Mouse (Mus musculus) C2C12 (cell line): ENCODE measurements around the gene Defb29. TPM values are rescaled to one million over a fixed set of nuclear protein-coding genes. Genes with fewer than 3 reads are reported as not detected.

ENCODE experiments used
- H3K27me3 ChIP-seq: one replicate; pipeline ENCODE4 v1.6.1; 2011; ENCODE audit not compliant: control insufficient read depth, insufficient read depth, insufficient read length
- H3K36me3 ChIP-seq: one replicate; pipeline ENCODE4 v1.6.1; 2011; ENCODE audit not compliant: control insufficient read depth, insufficient read depth
- H3K4me3 ChIP-seq: one replicate; pipeline ENCODE4 v1.5.1; 2011; ENCODE audit warnings: mild to moderate bottlenecking, control low read depth; ENCODE audit not compliant: poor library complexity, insufficient read depth, severe bottlenecking
- H3K79me2 ChIP-seq: one replicate; pipeline ENCODE4 v1.6.1; 2011; ENCODE audit not compliant: control insufficient read depth, insufficient read depth
- H3K79me3 ChIP-seq: one replicate; pipeline ENCODE4 v1.6.1; 2011; ENCODE audit warnings: low read depth, control low read depth
- H3ac ChIP-seq: one replicate; pipeline ENCODE3; 2011; ENCODE audit warnings: low read depth; ENCODE audit not compliant: control insufficient read depth, insufficient read length
- CEBPB ChIP-seq: IDR thresholded peaks from one replicate; pipeline ENCODE4 v1.6.1; 2011; ENCODE audit warnings: low read depth, mild to moderate bottlenecking, control low read depth, moderate library complexity
- CTCF ChIP-seq: IDR thresholded peaks from one replicate; pipeline ENCODE4 v1.5.1; 2011; ENCODE audit not compliant: control insufficient read depth, insufficient read depth, insufficient read length
- FOSL1 ChIP-seq: IDR thresholded peaks from one replicate; pipeline ENCODE4 v1.8.0; 2011; ENCODE audit warnings: mild to moderate bottlenecking, low read length; ENCODE audit not compliant: poor library complexity, insufficient read depth, severe bottlenecking
- MAX ChIP-seq: IDR thresholded peaks from one replicate; pipeline ENCODE4 v1.6.1; 2011; ENCODE audit warnings: mild to moderate bottlenecking, control low read depth
- MYOD1 ChIP-seq: IDR thresholded peaks from one replicate; pipeline ENCODE4 v1.6.1; 2011; ENCODE audit warnings: low read depth; ENCODE audit not compliant: control insufficient read depth, insufficient read length
- MYOG ChIP-seq: IDR thresholded peaks from one replicate; pipeline ENCODE4 v1.6.1; 2011; ENCODE audit not compliant: control insufficient read depth, insufficient read length; ENCODE audit errors: extremely low read depth
- USF1 ChIP-seq: IDR thresholded peaks from one replicate; pipeline ENCODE4 v1.6.1; 2011; ENCODE audit warnings: low read depth, mild to moderate bottlenecking, control low read depth, moderate library complexity
- polyA plus RNA-seq: library from polyadenylated mRNA; unstranded; fragments of >200 nt; fragmentation: generic; extraction: Trizol; gene quantifications from one replicate; pipeline ENCODE4 v1.2.1, GENCODE M21; 2012; ENCODE audit warnings: missing spikeins

The Defb29 gene
- polyA plus RNA-seq, 1 experiment, result not detected

GRCm38 (mm10) chr2:152556655-152557054 is 16.8 kb upstream of the Defb29 start:
- no peaks in the 10 kb centered on the region for H3K79me3 ChIP-seq
- H3K27me3 ChIP-seq, result peaks cover 33% of the 10 kb centered on the region
- TF ChIP-seq CTCF (no peak), USF1 (no peak)
- no peak overlapping the region for H3K4me3 ChIP-seq
- no peak overlapping the region for H3ac ChIP-seq
- no peaks in the 10 kb centered on the region for H3K36me3 ChIP-seq
- no peaks in the 10 kb centered on the region for H3K79me2 ChIP-seq

GRCm38 (mm10) chr2:152553774-152554423 is 14.0 kb upstream of the Defb29 start:
- Histone ChIP-seq H3K79me2 (no peaks in the 10 kb centered on the region), H3K36me3 (no peaks in the 10 kb centered on the region), H3K27me3 (peaks cover 20% of the 10 kb centered on the region), H3K4me3 (no peak overlapping the region), H3K79me3 (no peaks in the 10 kb centered on the region), H3ac (no peak overlapping the region)
- TF ChIP-seq MAX (no peak), CEBPB (no peak), MYOG (no peak), CTCF (peak; percentile 56), FOSL1 (no peak), MYOD1 (no peak), USF1 (no peak)

GRCm38 (mm10) chr2:152548124-152548523 is 8.2 kb upstream of the Defb29 start:
- H3K79me3 ChIP-seq, result no peaks in the 10 kb centered on the region
- H3ac ChIP-seq, result no peak overlapping the region
- peaks cover 11% of the 10 kb centered on the region for H3K27me3 ChIP-seq
- H3K79me2 ChIP-seq, result no peaks in the 10 kb centered on the region
- no peak overlapping the region for H3K4me3 ChIP-seq
- TF ChIP-seq FOSL1 (no peak), CTCF (no peak), USF1 (no peak), MYOD1 (no peak), MAX (no peak), MYOG (no peak), CEBPB (no peak)
- no peaks in the 10 kb centered on the region for H3K36me3 ChIP-seq

GRCm38 (mm10) chr2:152544691-152545090 is 4.8 kb upstream of the Defb29 start:
- Histone ChIP-seq H3K79me3 (no peaks in the 10 kb centered on the region), H3K36me3 (no peaks in the 10 kb centered on the region), H3K79me2 (no peaks in the 10 kb centered on the region), H3ac (no peak overlapping the region), H3K4me3 (no peak overlapping the region), H3K27me3 (peaks cover 7% of the 10 kb centered on the region)
- TF ChIP-seq MYOG (no peak), USF1 (no peak), MAX (no peak), MYOD1 (no peak), FOSL1 (no peak), CTCF (no peak), CEBPB (no peak)

- H3K4me3 ChIP-seq, result no peak overlapping the region
- H3K79me2 ChIP-seq, result no peaks in the 10 kb centered on the region
- no peaks in the 10 kb centered on the region for H3K79me3 ChIP-seq
- H3K27me3 ChIP-seq, result peaks cover 7% of the 10 kb centered on the region
- TF ChIP-seq CTCF, result no peak
- no peak for TF ChIP-seq MAX
- no peak for TF ChIP-seq CEBPB
- TF ChIP-seq FOSL1, result no peak
- no peak for TF ChIP-seq USF1
- TF ChIP-seq MYOG, result no peak
- no peak for TF ChIP-seq MYOD1
- H3ac ChIP-seq, result no peak overlapping the region
- H3K36me3 ChIP-seq, result no peaks in the 10 kb centered on the region
These were observed 3.6 kb upstream of the Defb29 start for GRCm38 (mm10) chr2:152543478-152543877.

GRCm38 (mm10) chr2:152542897-152543296 is 3.0 kb upstream of the Defb29 start:
- Histone ChIP-seq H3K27me3 (peaks cover 3% of the 10 kb centered on the region), H3K4me3 (no peak overlapping the region), H3K36me3 (no peaks in the 10 kb centered on the region), H3K79me3 (no peaks in the 10 kb centered on the region), H3ac (no peak overlapping the region), H3K79me2 (no peaks in the 10 kb centered on the region)
- TF ChIP-seq CEBPB, result no peak
- no peak for TF ChIP-seq MAX
- TF ChIP-seq CTCF, result no peak
- TF ChIP-seq FOSL1, result no peak
- TF ChIP-seq MYOG, result no peak
- TF ChIP-seq MYOD1, result no peak
